Comparison of ENCODE assay signal across 29 mouse cellular contexts in genomic region chr19:46955630-46956029, GRCm38 (mm10). TPM values are rescaled to one million over a fixed set of nuclear protein-coding genes. Genes with fewer than 3 reads are reported as not detected.
"Had no signal": no experiment of that assay in that cellular context is flagged by ENCODE, and none has a peak within 500 bp of the region (broad histone marks: within the 10 kb centered on the region; RNA-seq: fewer than 3 reads in every experiment).

No protein-coding gene starts in this region.

- ATAC-seq: hindbrain, embryonic 16.5 days; inflammation-experienced regulatory T-cells, adult 6 months; intestine, embryonic 15.5 days; intestine, postnatal 0 days had no signal

- H3K36me3 ChIP-seq: intestine, embryonic 15.5 days had no signal

- DNase-seq: gastrocnemius, adult 2 months; gastrocnemius, postnatal 10 days; gastrocnemius, postnatal 25 days; heart, adult 2 months; heart, postnatal 14 days; heart, postnatal 4 days; kidney, adult 18-20 months; kidney, adult 8-10 months; kidney, postnatal 10 days; kidney, postnatal 25 days; kidney, postnatal 4 days; liver; liver, embryonic 13.5 days had no signal

- H3K27ac ChIP-seq: gastrocnemius, adult 2 months; heart, adult 2 months; heart, embryonic 13.5 days; heart, embryonic 15.5 days; hindbrain, embryonic 10.5 days; hindbrain, embryonic 12.5 days; hindbrain, embryonic 14.5 days; intestine, embryonic 15.5 days; layer of hippocampus, adult 2 months; limb, embryonic 10.5 days; limb, embryonic 12.5 days had no signal

- H3K4me2 ChIP-seq: heart, embryonic 11.5 days; heart, embryonic 13.5 days; heart, embryonic 15.5 days; hindbrain, embryonic 12.5 days; hindbrain, embryonic 14.5 days; intestine, embryonic 15.5 days; limb, embryonic 12.5 days had no signal

- H3K9ac ChIP-seq: heart, embryonic 13.5 days; heart, embryonic 15.5 days; hindbrain, embryonic 12.5 days; hindbrain, embryonic 14.5 days; intestine, embryonic 15.5 days; limb, embryonic 12.5 days had no signal

- H3K9me3 ChIP-seq: heart, embryonic 13.5 days; heart, embryonic 15.5 days; hindbrain, embryonic 10.5 days; hindbrain, embryonic 12.5 days; intestine, embryonic 15.5 days; limb, embryonic 10.5 days; limb, embryonic 12.5 days; liver, embryonic 13.5 days had no signal

- H3K27me3 ChIP-seq: heart, embryonic 13.5 days; heart, embryonic 15.5 days; hindbrain, embryonic 12.5 days; intestine, embryonic 15.5 days; limb, embryonic 12.5 days; liver, embryonic 13.5 days had no signal

- H3K4me3 ChIP-seq: gastrocnemius, adult 2 months; heart, adult 2 months; heart, embryonic 13.5 days; heart, embryonic 15.5 days; hindbrain, embryonic 10.5 days; hindbrain, embryonic 12.5 days; intestine, embryonic 15.5 days; layer of hippocampus, adult 2 months; left cerebral cortex, adult 2 months; limb, embryonic 10.5 days; limb, embryonic 12.5 days; liver, embryonic 13.5 days had no signal

RNA-seq across cellular contexts. Expression of gene Ina, which starts 58.9 kb away (rescaled TPM):
- total RNA-seq: gastrocnemius, adult 2 months; gastrocnemius, postnatal 25 days; granulocyte monocyte progenitor cell, adult 5-6 weeks; heart, postnatal 14 days had no signal
- polyA plus RNA-seq: heart, postnatal 0 days; inflammation-experienced regulatory T-cells, adult 6 months had no signal
